Comparison of ENCODE assay signal across 7 mouse cellular contexts in the genomic region with DNA sequence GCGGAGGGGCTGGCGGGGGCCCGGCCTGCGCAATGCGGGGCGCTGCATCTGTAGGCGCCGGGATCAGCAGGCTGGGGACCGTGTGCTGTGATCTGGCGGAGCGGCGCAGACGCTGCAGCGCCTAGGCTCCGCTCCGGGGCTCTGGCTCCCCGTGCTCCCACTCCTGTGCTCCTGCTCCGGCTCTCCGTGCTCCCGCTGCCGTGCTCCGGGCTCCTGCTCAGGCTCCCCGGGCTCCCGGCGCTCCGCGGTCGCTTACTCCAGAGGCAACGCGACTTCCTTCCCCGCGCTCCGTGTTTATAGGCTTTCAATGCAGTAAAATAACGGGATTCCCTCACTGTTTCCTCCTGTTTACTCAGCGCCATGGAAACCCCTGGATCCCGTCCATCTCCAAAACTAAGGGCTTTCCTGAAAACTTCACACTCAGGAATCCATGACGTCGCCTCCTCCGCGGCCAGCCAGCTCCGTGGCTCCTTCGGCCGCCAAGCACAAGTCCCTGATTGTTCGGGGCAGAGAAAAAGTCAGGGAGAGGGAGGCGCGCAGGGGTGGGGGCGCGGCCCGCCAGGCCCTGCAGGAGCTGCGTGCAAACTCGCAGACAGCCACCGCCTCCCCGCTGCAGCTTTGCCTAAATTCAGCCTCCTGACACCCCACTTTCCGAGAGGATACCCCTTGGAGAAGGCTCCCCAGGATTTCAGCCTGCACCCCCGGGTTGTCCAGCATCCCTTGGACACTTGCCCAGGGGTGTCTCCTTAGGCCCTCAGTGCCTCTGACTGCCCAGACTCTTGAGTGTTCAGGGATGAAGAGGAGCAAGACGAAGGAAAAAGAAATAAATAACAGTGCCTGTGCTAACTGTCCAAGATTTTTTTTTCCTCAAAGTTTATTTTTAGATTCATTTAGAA. TPM values are rescaled to one million over a fixed set of nuclear protein-coding genes. Genes with fewer than 3 reads are reported as not detected.
DNase-seq lines count a peak whose midpoint lies in the region; ATAC-seq lines count a peak whose summit lies in the region.

A gene (minus strand): TSS at position 167 of the 896 bp plus-strand sequence.

- WGBS in intestine, embryonic 14.5 days: 2% methylated on average over 55 of the region's 56 CpGs

- peaks cover 39% of the 10 kb centered on the region for H3K4me1 ChIP-seq in intestine, embryonic 14.5 days (replicated peaks; ENCODE audit: control insufficient read depth, insufficient read depth, low read length)

- H3K4me2 ChIP-seq in intestine, embryonic 14.5 days (ENCODE audit: low read length): peak within 1 kb of the TSS; percentile 90

- no peaks in the 10 kb centered on the region for H3K9me3 ChIP-seq in intestine, embryonic 14.5 days (ENCODE audit: control insufficient read depth, low read length)

- H3K36me3 ChIP-seq in intestine, embryonic 14.5 days (ENCODE audit: control insufficient read depth, insufficient read depth, low read length): no peaks in the 10 kb centered on the region

- ATAC-seq in intestine, embryonic 14.5 days (replicated peaks; ENCODE audit: low FRiP score, low TSS enrichment, low read depth): peak; percentile 65

- peak within 1 kb of the TSS; percentile 67 for H3K27ac ChIP-seq in intestine, embryonic 14.5 days (ENCODE audit: low read depth)

- peak within 1 kb of the TSS; percentile 58 for H3K9ac ChIP-seq in intestine, embryonic 14.5 days (ENCODE audit: low read length)

- intact Hi-C loops in gastrocnemius, postnatal 36 days (cut with DNase I): no loop called here
- intact Hi-C loops in left cerebral cortex, postnatal 10 days (cut with DNase I): no loop called here

- H3K4me3 ChIP-seq in intestine, embryonic 14.5 days (ENCODE audit: low read depth, low read length): peak within 1 kb of the TSS; percentile 44

- peaks cover 30% of the 10 kb centered on the region for H3K27me3 ChIP-seq in intestine, embryonic 14.5 days (replicated peaks; ENCODE audit: control insufficient read depth, insufficient read depth, low read length)

- DNase-seq in adrenal gland, adult 8-10 months: peak; percentile 63
- DNase-seq in embryo, embryonic 11 days: peak; percentile 82
- peak; percentile 78 to 84 for DNase-seq in gastrocnemius, postnatal 36 days
- peak; percentile 90 for DNase-seq in intestine, embryonic 14.5 days (ENCODE audit: low spot score)
- peak; percentile 83 to 90 for DNase-seq in left cerebral cortex, postnatal 10 days (ENCODE audit: extremely low spot score in 1 of 2, low spot score in 2 of 2)
- DNase-seq in mesoderm, embryonic 11.5 days (ENCODE audit: low read depth, low spot score): peak; percentile 85
- peak; percentile 85 for DNase-seq in skeletal muscle tissue, adult 2 months (ENCODE audit: low read depth, low spot score)

RNA-seq across cellular contexts. Expression of the gene that starts here (rescaled TPM):
- 10 to 100 TPM in 1 of 4 experiments, 1 to 10 TPM in 3; 3.4 to 11.0 (median 6.3) TPM for total RNA-seq in adrenal gland, adult 8-10 months (2022)
- 10 to 100 TPM in 1 of 2 experiments, 1 to 10 TPM in 1; 5.3 to 10.4 TPM for total RNA-seq in gastrocnemius, postnatal 36 days (2021)
- polyA plus RNA-seq in intestine, embryonic 14.5 days (2014; fragmentation: Nextera tagmentation; extraction: Ambion mirVana): 2.3 TPM in 2 replicates
- total RNA-seq in left cerebral cortex, postnatal 10 days (2021): 10 to 100 TPM; 14.4 to 17.4 TPM

Comparison
In these comparisons a context has a peak if more than half of its experiments do, and no peak if none do; other contexts are left out.
1. Peak in every context shown above with its lines: DNase-seq, ATAC-seq, H3K4me3 ChIP-seq and H3K27ac ChIP-seq.